Mouse (Mus musculus) left cerebral cortex, adult 11 months (tissue): ENCODE measurements around the gene Cav1.

Source experiments
- DNase-seq: peaks from one replicate; pipeline ENCODE4 v3.0.0; 2022; ENCODE audit warnings: low spot score

Gene Cav1

DNA sequence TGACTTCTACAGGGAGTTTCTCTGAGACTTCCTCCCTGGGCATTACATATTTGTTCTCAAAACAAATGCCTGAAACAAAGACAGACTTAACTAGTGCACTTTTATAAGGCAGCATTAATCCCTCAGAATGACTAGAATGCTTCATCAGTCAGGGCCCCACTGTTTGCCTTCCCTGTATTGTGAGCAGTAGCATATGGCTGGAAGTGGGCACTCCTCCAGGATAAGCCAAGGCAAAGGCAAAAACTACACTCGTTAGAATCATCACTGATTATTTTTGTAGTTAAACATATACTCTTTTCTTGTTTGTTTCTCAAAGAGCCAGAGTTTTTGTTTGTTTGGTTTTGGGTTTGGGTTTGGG lies 11.0 kb downstream of the Cav1 start:
- no peak for DNase-seq

DNA sequence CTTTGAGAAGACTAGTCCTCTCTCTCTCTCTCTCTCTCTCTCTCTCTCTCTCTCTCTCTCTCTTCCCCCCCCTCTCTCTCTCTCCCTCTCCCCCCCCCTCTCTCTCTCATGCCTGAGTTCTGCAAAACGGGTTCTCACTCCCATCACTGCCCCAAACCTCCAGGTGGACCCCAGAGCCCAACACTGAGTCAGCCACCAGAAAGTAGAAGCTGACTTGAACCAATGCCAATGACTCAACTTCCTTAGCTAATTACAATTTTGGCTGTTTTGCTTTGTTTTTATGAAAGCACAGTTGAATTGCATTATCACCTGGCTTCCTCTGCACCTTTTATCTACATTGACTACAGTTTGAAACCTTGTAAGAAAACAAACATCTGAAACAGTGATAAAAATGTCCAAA lies 11.8 kb downstream of the Cav1 start:
- DNase-seq, result no peak

DNA sequence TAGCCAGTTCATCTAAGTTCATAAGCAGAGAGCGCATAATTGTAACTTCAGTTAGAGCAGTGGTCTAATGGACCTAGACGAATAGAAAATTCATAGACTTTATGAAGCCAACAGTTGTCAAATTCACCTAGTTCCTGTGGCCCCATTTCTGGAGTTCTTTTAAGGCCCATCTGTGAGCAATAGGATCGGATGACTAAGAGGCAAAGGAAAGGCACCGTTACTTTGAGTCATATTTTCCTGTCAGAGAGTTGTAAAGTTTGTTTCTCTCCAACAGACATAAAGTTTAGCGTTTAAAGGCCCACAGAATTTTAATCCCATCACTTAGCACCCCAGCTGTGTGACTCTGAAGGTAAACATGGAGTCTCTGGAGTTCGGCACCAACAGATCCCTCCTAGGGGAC lies 15.8 kb downstream of the Cav1 start:
- no peak for DNase-seq

DNA sequence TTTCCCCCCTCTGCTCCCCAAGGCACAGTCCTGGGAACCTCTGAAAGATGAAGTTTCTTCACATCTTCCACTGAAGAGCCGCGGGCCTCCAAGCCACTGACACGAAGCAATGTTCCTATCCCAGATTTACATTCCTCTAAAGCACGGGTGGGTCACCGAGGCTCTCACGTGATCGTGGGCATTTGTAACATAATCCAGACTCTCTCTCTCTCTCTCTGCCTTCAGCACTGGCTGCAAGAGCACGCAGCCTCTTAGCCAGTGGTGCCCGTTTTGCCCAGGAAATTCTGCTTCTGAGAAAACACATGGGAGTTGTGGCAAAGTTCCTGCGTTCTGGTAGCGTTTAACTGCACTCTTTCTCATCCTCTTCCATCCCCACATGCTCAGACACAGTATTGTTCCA lies 21.1 kb downstream of the Cav1 start:
- DNase-seq, result no peak

DNA sequence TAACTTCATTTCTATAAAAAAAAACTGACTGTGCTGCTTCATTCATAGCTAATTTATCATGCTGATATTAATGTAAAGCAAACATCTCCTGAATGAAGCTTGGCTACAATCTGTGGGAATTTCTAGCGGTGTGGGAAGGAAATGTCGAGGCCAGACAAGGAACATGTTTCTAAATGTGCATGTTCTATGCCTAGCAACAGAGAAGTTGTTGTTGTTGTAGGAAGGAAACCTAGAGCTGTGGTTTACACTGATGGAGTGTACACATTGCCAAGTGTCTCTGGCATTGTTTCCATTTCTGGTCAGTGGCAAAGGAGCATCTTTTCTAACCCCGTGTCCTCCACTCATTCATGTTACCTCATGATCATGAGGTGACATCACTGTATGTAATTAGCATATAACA lies 23.7 kb downstream of the Cav1 start:
- DNase-seq, result no peak

DNA sequence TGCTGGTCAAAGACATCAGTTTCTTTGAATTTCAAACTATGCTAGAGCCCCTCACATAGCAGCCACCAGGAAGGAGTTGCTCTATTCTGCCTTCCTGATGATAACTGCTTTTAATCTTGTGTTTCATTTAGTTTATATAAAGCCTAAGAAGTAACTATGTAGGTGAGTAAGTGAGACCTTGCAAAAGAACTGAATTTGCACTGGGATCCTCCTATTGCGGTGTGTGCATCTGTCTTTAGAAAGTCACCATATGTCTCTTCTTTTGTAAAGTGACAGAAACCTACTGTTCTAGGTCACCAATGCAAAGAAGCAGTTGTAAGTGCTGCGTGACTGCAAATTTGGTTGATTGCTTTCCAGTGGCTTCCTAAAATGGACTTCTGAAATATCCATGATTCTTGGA lies 31.6 kb downstream of the Cav1 start:
- peak; percentile 14 for DNase-seq

DNA sequence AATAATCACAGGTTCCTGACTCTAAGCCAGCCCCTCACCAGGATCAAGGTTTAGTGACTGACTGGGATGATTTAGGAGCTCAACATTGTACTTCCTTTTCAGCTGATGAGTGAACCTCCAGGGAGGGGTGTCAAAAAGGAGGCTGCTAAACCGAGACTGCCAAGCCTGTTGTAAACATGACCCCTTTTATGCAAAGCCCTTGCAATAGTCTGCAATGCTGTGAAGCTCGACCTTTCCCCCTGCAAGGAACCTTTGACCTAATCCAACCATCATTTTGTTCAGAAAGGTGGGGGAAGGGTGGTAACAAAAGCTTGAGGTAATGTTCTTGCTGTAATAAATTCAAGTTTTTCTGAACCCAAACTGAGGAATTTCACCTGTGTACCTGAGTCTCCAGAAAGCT lies 34.3 kb downstream of the Cav1 start:
- no peak for DNase-seq

DNA sequence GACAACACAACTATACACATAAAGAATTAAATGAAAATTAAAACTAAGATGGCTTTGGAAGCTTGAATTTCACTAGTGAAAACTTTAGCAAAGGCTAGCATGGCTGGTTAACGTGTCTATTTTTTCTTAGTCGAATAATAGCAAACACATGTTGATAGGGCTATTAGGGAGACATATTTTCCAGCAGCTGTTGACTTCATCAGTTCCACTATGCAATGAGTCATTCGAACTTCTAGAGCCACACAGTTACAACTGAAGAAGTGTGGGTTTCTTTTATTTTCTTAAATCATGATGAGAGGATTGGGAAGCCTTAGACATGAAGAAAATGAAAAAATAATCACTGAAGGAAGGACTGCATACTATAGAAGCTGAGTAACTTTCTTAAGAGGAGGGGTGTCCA lies 41.9 kb downstream of the Cav1 start:
- DNase-seq, result no peak

DNA sequence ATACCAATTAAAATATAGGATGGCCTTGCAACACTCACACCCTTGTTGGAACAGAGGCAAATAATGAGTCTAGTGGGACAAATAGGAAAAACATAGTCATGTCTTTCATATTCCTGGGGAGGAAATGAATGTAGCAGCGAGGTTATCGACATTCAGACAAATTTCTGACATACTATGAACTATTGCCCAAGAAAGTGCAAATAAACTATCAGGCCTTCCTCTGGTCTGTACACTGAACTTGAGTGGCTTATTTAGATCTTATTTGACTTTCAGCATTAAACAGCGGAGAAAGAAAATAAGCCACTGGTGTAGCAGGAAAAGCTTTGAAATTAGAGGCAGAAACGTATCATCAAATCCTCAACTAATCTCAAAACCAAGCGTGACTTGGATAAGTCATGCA lies 44.7 kb downstream of the Cav1 start:
- DNase-seq, result no peak

DNA sequence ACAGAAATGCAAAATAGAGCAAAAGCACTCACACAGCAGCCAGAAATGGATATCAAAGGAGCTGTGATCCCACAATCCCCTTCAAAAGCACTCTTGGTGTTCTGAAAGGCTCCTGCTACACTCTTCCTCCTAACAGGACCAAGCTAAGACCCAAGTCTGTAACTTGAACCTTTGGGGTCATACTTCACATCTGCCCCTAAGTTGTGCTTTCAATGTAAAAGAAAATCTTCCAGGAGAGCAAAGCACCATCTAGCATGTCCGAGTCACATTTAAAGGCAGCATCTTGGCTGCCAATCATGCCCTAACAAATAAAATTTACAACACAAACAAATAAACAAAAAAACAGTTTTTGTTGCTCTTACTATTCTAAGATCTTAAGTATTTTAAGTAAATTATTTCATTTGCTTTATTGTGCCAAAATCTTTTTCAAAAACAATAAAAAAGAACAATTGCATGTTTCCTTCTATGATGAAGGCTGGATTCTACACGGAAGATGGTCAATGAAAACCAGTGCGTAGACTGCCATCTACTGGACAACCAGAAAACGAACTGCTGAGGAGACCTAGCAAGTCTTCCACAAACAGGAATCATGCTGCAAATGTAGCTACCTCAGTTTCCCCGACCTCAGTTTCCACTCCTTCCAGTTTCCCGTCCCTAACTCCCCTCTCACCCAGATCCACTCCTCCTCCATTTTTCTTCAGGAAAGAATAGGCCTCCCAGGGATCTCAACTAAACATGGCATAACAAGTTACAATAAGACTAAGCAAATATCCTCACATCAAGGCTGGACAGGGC lies 53.0 kb downstream of the Cav1 start:
- DNase-seq, result peak; percentile 13

DNA sequence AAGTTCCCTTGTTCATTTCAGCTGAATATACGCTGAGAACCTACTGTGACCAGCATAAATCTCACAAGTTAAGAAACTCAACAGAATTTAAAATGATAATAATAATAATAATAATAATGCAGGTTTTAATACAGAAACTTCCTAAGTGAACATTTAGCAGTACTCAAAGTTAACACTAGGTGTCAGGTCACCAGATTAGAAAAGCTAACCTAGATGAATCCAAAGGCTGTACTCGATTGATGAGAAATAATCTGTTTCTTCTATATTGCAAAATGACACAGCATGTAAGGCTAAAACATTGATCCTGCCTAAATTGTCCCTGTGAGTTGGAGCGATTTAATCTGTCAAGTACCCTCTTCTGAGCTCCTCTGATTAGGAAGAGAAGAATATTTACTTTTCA lies 56.6 kb downstream of the Cav1 start:
- DNase-seq, result no peak

DNA sequence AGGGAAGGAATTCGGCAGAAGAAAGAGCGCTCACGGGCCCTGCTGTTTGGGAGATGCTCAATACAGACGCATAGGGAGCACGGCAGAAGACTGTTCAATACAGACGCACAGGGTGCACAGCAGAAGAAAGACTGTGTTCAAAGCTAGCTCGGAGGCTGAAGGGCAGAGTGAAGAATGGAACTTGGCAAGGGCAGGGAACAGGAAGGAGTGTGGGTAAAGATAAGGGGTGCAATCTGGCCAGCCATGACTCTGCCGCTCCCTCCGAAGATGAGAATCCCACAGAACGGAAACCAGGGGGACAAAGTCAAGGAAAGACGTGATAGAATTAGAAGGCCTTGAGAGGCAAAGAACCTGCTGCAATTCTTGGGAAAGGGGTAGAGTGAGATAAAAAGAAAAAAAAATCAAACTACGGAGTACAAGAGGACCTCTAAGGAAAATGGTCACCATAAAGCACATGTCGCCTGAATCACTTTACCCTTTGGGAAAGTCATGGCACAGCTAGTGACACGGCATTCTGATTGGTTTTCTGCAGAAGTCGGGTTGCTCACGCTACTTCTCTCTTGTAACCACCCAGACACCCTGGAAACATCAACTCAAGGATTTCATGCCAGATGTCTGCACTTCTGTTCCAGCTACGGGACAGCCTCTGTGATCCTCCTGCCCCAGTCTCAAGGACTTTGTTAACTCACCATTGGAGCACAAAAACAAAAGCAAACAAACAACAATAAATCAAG lies 57.5 kb downstream of the Cav1 start:
- no peak for DNase-seq

DNA sequence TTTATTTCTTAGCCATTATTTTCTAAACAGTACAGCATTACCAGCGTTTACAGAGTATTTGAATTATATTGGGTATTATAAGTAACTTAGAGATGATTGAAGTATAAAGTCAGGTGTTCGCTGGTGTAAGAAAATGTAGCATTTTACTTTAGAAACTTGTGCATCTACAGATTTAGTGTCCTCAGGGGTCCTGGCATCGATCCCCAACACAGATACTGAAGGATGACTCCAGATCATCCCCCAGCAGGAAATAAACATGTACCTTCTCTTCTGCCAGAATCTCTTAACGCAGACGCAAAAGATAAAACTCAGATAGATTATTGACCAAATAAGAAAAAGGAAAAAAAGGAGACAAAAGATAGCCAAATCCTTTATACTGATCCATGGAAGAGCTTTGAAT lies 68.2 kb downstream of the Cav1 start:
- no peak for DNase-seq

DNA sequence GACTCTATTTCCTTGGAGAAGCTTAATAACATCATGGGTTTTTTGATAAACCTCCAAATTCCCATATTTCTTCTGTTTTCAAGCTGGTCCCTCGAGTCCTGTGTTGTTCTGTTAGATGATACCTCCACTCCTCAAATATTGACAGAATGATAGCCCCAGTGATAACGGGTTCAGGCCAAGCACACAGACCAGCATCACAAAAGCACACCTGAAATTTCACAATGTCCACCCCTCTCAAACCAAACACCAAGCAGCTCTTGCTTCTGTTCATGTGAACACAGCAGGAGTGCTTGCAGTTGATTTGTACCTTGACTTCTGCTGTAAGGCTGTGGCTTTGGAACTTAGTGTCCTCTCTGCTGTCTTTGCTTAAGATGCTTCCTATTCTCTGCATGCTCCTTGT lies 71.2 kb downstream of the Cav1 start:
- DNase-seq, result no peak

DNA sequence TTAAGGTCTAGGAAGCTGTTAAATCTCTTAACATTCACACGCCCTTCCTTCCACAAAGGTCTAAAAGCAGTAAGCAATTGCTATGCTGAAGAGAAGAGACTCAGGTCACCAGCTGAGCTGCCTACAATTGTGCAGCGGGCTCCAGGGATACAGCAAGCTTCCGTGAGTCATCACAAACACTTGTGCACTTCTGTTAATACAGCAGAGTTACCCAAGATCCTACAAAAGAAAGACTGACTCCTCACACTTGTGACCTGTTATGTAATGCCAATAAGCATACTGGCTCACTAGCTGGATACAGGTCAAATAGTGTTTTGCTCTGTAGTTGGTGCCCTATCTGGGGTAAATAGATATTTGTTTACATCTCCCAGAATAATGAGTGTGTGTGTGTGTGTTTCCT lies 74.0 kb downstream of the Cav1 start:
- DNase-seq, result no peak

DNA sequence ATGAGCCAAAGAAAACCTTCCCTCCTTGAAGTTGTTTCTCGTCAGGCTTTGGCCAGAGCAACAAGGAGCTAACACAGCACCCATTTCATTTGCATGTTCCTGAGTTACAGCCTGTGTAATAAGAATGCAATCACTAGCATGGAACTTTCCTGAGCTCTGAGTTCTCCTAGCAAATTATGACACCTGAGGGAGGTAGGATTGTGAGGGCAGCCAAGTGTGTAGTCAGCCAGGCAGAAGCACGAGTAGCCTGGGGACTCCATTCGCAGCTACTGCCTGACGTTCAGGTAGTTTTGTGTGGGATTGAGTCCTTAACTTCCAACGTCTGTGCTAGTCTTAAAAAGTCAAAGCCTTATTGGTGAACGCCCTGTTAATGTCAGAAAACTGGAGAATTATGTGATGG lies 75.6 kb downstream of the Cav1 start:
- no peak for DNase-seq

DNA sequence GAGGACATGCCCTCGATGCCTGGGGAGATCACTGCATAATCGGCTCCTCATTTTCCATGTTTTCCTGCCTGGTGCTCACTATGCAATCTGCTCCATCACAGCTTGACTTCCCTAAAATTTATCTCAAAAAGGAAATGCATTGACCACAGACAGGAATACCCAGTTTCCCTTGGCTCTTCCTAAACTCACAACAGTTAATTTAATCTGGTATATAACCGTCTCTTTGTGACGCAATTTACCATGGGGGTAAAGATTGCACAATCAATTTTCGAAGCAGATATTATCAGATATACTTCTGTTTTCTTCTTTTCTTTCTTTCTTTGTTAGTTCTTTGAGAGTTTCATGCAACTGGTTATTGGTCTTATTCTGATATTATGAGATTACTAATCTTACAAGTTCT lies 79.4 kb downstream of the Cav1 start:
- no peak for DNase-seq

DNA sequence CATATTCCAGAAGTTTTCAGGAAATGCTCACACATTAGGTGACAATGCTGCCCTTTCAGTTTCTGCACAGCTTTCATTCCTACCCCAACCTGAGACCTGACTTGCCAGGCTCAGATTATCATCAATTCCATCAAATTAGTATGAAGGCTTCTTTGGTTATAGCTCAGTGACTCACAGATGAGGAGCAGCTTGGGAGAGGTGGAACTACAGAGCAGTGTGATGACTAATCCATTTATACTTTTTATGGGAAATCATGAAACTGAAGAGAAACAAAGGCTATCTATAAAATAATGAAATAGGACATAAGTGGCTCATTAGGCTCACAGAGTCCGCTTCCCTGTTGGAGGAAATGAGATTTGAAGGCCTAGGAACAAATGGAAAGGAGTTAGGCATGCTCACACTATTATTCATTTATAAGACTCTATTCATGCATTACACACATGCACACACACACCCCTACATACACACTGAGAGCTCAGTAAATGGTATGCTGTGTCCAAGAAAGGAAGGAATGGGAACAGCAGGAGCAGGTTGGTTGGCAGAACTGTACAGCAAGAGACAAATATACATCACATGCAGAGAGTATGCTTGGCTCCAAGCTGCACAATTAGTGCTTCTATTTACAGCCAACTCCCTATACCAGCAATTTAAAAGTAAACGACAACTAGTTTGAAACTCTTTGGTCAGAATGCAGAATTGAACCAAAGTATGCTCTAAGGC lies 82.0 kb downstream of the Cav1 start:
- no peak for DNase-seq
